Mouse (Mus musculus) stomach, postnatal 0 days (tissue): ENCODE results near the gene Asic4. TPM values are rescaled to one million over a fixed set of nuclear protein-coding genes. Genes with fewer than 3 reads are reported as not detected.

Experiments used
- ATAC-seq: fragments of 200-750 bp; cut with Nextera tagmentation; 2 replicates; pipeline ENCODE4 v1.8.0; 2017; ENCODE audit not compliant: low FRiP score, low TSS enrichment
- DNase-seq: peaks from one replicate; pipeline ENCODE4 v3.0.0-alpha.2; 2016; ENCODE audit warnings: low spot score
- H3K27ac ChIP-seq: fragments of 300-500 bp; sonication (generic); replicated peaks from 2 replicates; pipeline ENCODE4 v1.5.1; 2014; ENCODE audit warnings: mild to moderate bottlenecking, control low read depth
- H3K27me3 ChIP-seq: fragments of 300-500 bp; sonication (generic); 2 replicates; pipeline ENCODE4 v1.6.1; 2014; ENCODE audit warnings: low read length; ENCODE audit not compliant: control insufficient read depth, insufficient read depth
- H3K36me3 ChIP-seq: fragments of 300-500 bp; sonication (generic); 2 replicates; pipeline ENCODE4 v1.6.1; 2014; ENCODE audit warnings: low read length, mixed read lengths; ENCODE audit not compliant: control insufficient read depth, insufficient read depth
- H3K4me1 ChIP-seq: fragments of 300-500 bp; sonication (generic); replicated peaks from 2 replicates; pipeline ENCODE4 v1.6.1; 2014; ENCODE audit warnings: antibody characterized with exemption; ENCODE audit not compliant: control insufficient read depth, insufficient read depth
- H3K4me2 ChIP-seq: fragments of 300-500 bp; sonication (generic); replicated peaks from 2 replicates; pipeline ENCODE4 v1.6.1; 2014; ENCODE audit warnings: low read depth, mild to moderate bottlenecking, control low read depth, moderate library complexity
- H3K4me3 ChIP-seq: fragments of 300-500 bp; sonication (generic); 2 replicates; pipeline ENCODE4 v1.5.1; 2014; ENCODE audit warnings: low read depth, low read length, control low read depth
- H3K9ac ChIP-seq: fragments of 300-500 bp; sonication (generic); 2 replicates; pipeline ENCODE4 v1.6.1; 2014; ENCODE audit warnings: mild to moderate bottlenecking, low read length, control low read depth, mixed read lengths
- H3K9me3 ChIP-seq: fragments of 300-500 bp; sonication (generic); 2 replicates; pipeline ENCODE4 v1.6.1; 2016; ENCODE audit warnings: low read length; ENCODE audit not compliant: control insufficient read depth
- CTCF ChIP-seq: IDR thresholded peaks from 2 replicates; pipeline ENCODE4 v1.5.1; 2016; ENCODE audit warnings: antibody characterized with exemption, low read depth, mild to moderate bottlenecking, moderate library complexity
- EP300 ChIP-seq: optimal IDR thresholded peaks from 2 replicates; pipeline ENCODE3; 2016; ENCODE audit warnings: antibody characterized with exemption
- WGBS: fragments of 180-500 bp; shearing (Covaris S2); extraction: QIAGEN DNeasy Blood & Tissue Kit; methylation state at CpG from one replicate; pipeline ENCODE4 v1.1.7; 2014; 5-methylcytosine and 5-hydroxymethylcytosine counted together
- polyA plus RNA-seq: library from polyadenylated mRNA; unstranded; fragments of >200 nt; fragmentation: Nextera tagmentation; extraction: Ambion mirVana; gene quantifications from 2 replicates; pipeline ENCODE4 v1.2.1, GENCODE M21; 2015

The Asic4 gene
- 0.55 and 0.63 TPM in 2 replicates for polyA plus RNA-seq

GRCm38 (mm10) chr1:75450314-75451005 lies at the start of gene Asic4:
Gene Asic4 (plus strand): TSS chr1:75450436.
- TF ChIP-seq CTCF (no peak), EP300 (no peak)
- ATAC-seq (no peak), DNase-seq (no peak)
- Histone ChIP-seq H3K27ac (no peak within 1 kb of the TSS), H3K4me2 (peak within 1 kb of the TSS; percentile 25; the same call in 1 of the 2 replicates), H3K4me1 (0 out of 2 replicates have a peak, but pooled peaks cover 7% of the 10 kb centered on the region), H3K9me3 (no peaks in the 10 kb centered on the region), H3K4me3 (peak within 1 kb of the TSS; percentile 20; the same call in 1 of the 2 replicates), H3K36me3 (no peaks in the 10 kb centered on the region), H3K27me3 (peaks cover 7% of the 10 kb centered on the region; the same call in 1 of the 2 replicates), H3K9ac (peak within 1 kb of the TSS; percentile 38; the same call in 1 of the 2 replicates)
- WGBS: 3% methylated on average over 35 of the region's 35 CpGs

GRCm38 (mm10) chr1:75400493-75401115 lies 49.6 kb upstream of the Asic4 start:
- Histone ChIP-seq H3K4me1 (peaks cover 7% of the 10 kb centered on the region; the same call in 1 of the 2 replicates), H3K4me3 (peak overlapping the region; percentile 22; the same call in 1 of the 2 replicates), H3K36me3 (no peaks in the 10 kb centered on the region; the same call in 1 of the 2 replicates), H3K27ac (peak overlapping the region; percentile 88), H3K9me3 (no peaks in the 10 kb centered on the region), H3K9ac (peak overlapping the region; percentile 41), H3K4me2 (peak overlapping the region; percentile 39), H3K27me3 (no peaks in the 10 kb centered on the region)
- WGBS: 44% methylated on average over 6 of the region's 6 CpGs
- DNase-seq (no peak), ATAC-seq (no peak)
- TF ChIP-seq CTCF (no peak), EP300 (no peak)

- 68% methylated on average over 3 of the region's 3 CpGs for WGBS
- no peaks in the 10 kb centered on the region for H3K4me1 ChIP-seq
- H3K9ac ChIP-seq: no peak overlapping the region
- ATAC-seq: no peak
- no peak for DNase-seq
- H3K4me2 ChIP-seq: no peak overlapping the region
- H3K4me3 ChIP-seq: no peak overlapping the region
- peaks cover 3% of the 10 kb centered on the region; the same call in 1 of the 2 replicates for H3K36me3 ChIP-seq
- H3K9me3 ChIP-seq: no peaks in the 10 kb centered on the region
- H3K27me3 ChIP-seq: no peaks in the 10 kb centered on the region
- TF ChIP-seq EP300 (no peak), CTCF (no peak)
- no peak overlapping the region for H3K27ac ChIP-seq
These were observed 44.7 kb upstream of the Asic4 start for GRCm38 (mm10) chr1:75405547-75405946.

- H3K4me1 ChIP-seq: no peaks in the 10 kb centered on the region
- 93% methylated on average over 15 of the region's 15 CpGs for WGBS
- H3K27me3 ChIP-seq: no peaks in the 10 kb centered on the region
- ATAC-seq (no peak), DNase-seq (no peak)
- no peak overlapping the region for H3K27ac ChIP-seq
- no peak overlapping the region for H3K4me3 ChIP-seq
- no peak overlapping the region for H3K9ac ChIP-seq
- H3K4me2 ChIP-seq: no peak overlapping the region
- no peaks in the 10 kb centered on the region for H3K9me3 ChIP-seq
- TF ChIP-seq CTCF: no peak
- no peak for TF ChIP-seq EP300
- peaks cover 3% of the 10 kb centered on the region; the same call in 1 of the 2 replicates for H3K36me3 ChIP-seq
These were observed 44.1 kb upstream of the Asic4 start for GRCm38 (mm10) chr1:75406173-75406572.

- Histone ChIP-seq H3K4me1 (no peaks in the 10 kb centered on the region), H3K9me3 (no peaks in the 10 kb centered on the region), H3K4me2 (no peak overlapping the region), H3K9ac (no peak overlapping the region), H3K27me3 (no peaks in the 10 kb centered on the region), H3K27ac (no peak overlapping the region), H3K4me3 (no peak overlapping the region), H3K36me3 (peaks cover 3% of the 10 kb centered on the region; the same call in 1 of the 2 replicates)
- ATAC-seq (no peak), DNase-seq (no peak)
- WGBS: 87% methylated on average over 9 of the region's 9 CpGs
- TF ChIP-seq CTCF (no peak), EP300 (no peak)
These were observed 43.2 kb upstream of the Asic4 start for GRCm38 (mm10) chr1:75407056-75407455.
